Mouse (Mus musculus) embryonic facial prominence, embryonic 13.5 days (tissue): Measurements from ENCODE around the gene Commd4. TPM values are rescaled to one million over a fixed set of nuclear protein-coding genes. Genes with fewer than 3 reads are reported as not detected.
"Not testable (repeated sequence)": the region's sequence is repeated elsewhere in the genome, so short reads cannot be mapped to it uniquely, and the experiment has no call there.

Experiments used
- ATAC-seq: fragments of 200-750 bp; cut with Nextera tagmentation; 2 replicates; pipeline ENCODE4 v1.8.0; 2017; ENCODE audit warnings: low read depth; ENCODE audit not compliant: insufficient number of reproducible peaks, insufficient read depth, low FRiP score, low TSS enrichment
- H3K27ac ChIP-seq: fragments of 300-500 bp; sonication (generic); 2 replicates; pipeline ENCODE4 v1.5.1; 2015; ENCODE audit warnings: moderate library complexity, mild to moderate bottlenecking, inconsistent platforms
- H3K27me3 ChIP-seq: fragments of 300-500 bp; sonication (generic); 2 replicates; pipeline ENCODE4 v1.6.1; 2015; ENCODE audit warnings: mild to moderate bottlenecking, inconsistent platforms
- H3K36me3 ChIP-seq: fragments of 300-500 bp; sonication (generic); 2 replicates; pipeline ENCODE4 v1.6.1; 2015; ENCODE audit warnings: mild to moderate bottlenecking, inconsistent platforms
- H3K4me1 ChIP-seq: fragments of 300-500 bp; sonication (generic); 2 replicates; pipeline ENCODE4 v1.6.1; 2015; ENCODE audit warnings: inconsistent platforms
- H3K4me2 ChIP-seq: fragments of 300-500 bp; sonication (generic); 2 replicates; pipeline ENCODE4 v1.6.1; 2015; ENCODE audit warnings: moderate library complexity, mild to moderate bottlenecking, inconsistent platforms
- H3K4me3 ChIP-seq: fragments of 300-500 bp; sonication (generic); 2 replicates; pipeline ENCODE4 v1.5.1; 2015; ENCODE audit warnings: mild to moderate bottlenecking, inconsistent platforms
- H3K9ac ChIP-seq: fragments of 300-500 bp; sonication (generic); 2 replicates; pipeline ENCODE4 v1.6.1; 2015; ENCODE audit warnings: mild to moderate bottlenecking, inconsistent platforms
- H3K9me3 ChIP-seq: fragments of 300-500 bp; sonication (generic); 2 replicates; pipeline ENCODE4 v1.6.1; 2016; ENCODE audit warnings: inconsistent platforms
- WGBS: fragments of 180-500 bp; shearing (Covaris S2); methylation state at CpG from one replicate; pipeline ENCODE4 v1.1.7; 2015; ENCODE audit warnings: mixed read lengths; 5-methylcytosine and 5-hydroxymethylcytosine counted together
- polyA plus RNA-seq: library from polyadenylated mRNA; unstranded; fragments of >200 nt; fragmentation: Nextera tagmentation; extraction: Ambion mirVana; gene quantifications from 2 replicates; pipeline ENCODE4 v1.2.1, GENCODE M21; 2015

The Commd4 gene
- 91.8 and 97.7 TPM in 2 replicates for polyA plus RNA-seq

DNA sequence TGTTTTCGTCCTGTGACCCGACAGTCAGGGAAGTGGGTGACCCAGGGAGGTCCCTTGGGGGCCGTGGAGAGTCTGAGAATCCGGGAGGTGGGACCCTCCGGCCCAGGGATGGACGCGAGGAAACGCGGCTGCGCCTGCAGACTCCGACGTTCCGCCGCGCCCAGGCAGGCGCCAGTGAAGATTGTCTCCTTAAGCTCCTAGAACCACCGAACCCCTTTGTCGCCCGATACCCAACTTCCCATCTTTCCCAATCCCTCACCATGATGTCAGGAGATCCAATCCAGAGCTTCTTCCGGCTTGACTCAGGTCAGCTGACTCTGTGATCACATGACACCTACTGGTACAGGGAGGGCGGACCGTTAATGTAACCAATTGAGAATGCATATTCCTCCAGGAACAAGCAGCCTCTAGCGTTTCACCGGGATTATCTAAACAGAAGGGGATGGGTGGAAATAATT is at the start of gene Commd4:
Gene Commd4, minus strand, starts transcription at position 319 of the 458 bp plus-strand sequence.
- peaks cover 9% of the 10 kb centered on the region for H3K4me1 ChIP-seq
- H3K27me3 ChIP-seq, result no peaks in the 10 kb centered on the region; the same call in 1 of the 2 replicates
- ATAC-seq, result peak; percentile 60; the same call in 1 of the 2 replicates
- peaks cover 17% of the 10 kb centered on the region for H3K36me3 ChIP-seq
- H3K4me2 ChIP-seq, result peak within 1 kb of the TSS; percentile 95
- no peaks in the 10 kb centered on the region for H3K9me3 ChIP-seq
- no peak within 1 kb of the TSS for H3K27ac ChIP-seq
- peak within 1 kb of the TSS; percentile 81 for H3K9ac ChIP-seq
- H3K4me3 ChIP-seq, result peak within 1 kb of the TSS; percentile 86
- WGBS, result under 1% methylated on average over 24 of the region's 24 CpGs

DNA sequence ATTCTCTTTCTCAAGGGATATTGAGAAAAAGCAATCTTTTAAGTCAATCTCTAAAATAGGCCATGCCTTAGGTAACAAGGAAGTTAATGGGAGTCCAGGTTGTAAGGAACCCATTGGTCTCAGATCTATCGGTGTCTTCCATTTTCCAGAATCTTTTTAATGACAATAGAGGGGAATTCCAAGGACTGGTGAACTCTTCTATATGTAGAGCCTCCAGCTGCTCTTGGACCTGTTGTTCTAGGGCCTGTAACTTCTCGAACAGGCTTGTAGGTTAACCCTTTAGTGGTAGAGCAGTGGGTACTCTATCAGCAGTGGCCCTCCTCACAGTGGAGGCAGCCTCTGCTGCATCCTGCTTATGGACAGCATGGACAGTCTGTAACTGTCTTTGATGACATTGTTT is 48.8 kb upstream of the Commd4 start:
- Histone ChIP-seq H3K36me3 (no peaks in the 10 kb centered on the region), H3K4me3 (no peak overlapping the region), H3K4me1 (no peaks in the 10 kb centered on the region), H3K9ac (no peak overlapping the region), H3K27ac (no peak overlapping the region), H3K4me2 (no peak overlapping the region), H3K9me3 (no peaks in the 10 kb centered on the region), H3K27me3 (no peaks in the 10 kb centered on the region)
- 68% methylated on average over 2 of the region's 2 CpGs for WGBS
- ATAC-seq, result no peak

DNA sequence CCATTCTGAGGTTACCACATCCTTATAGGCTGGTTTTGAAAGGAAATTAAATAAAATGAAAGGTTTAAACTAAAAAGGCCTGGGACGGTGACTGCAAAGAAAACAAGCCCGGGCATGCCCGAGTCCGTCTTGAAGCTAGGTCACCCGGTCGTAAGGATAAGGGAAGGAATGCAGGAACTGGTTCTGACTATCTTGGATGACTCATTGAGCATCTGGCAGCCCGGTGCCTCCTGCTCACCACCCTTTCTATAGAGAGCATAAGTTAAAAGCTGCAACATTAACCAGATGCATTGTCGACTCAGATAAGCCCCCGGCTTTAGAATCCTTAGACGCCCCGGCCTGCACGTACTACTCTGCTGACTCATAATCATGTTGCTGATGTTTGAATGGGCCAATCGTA is 45.4 kb upstream of the Commd4 start:
- ATAC-seq, H3K4me3 ChIP-seq: not testable (repeated sequence)
- 77% methylated on average over 13 of the region's 13 CpGs for WGBS

DNA sequence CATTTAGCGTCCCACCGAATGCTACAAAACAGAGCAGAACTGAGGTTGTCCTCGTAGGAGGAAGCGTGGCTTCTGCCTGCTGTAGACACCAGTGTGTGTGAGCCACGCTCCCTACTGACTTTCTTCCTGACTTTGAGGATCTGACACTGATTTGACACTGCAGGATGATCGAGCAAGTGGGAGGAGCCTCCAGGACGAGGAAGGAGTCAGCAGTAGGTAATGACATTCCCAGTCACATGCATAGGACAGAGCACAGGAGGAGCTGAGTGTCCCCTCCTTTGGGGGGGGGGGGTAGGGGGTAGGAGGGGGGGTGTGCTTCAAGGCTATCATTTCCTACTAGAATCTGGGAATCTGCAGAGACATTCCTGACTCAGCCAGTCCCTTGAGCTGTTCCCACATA is 44.9 kb upstream of the Commd4 start:
- H3K4me1 ChIP-seq, result no peaks in the 10 kb centered on the region
- no peaks in the 10 kb centered on the region for H3K36me3 ChIP-seq
- no peak overlapping the region for H3K4me2 ChIP-seq
- H3K4me3 ChIP-seq, result no peak overlapping the region
- ATAC-seq, result no peak
- H3K27me3 ChIP-seq, result no peaks in the 10 kb centered on the region
- 75% methylated on average over 7 of the region's 7 CpGs for WGBS
- no peaks in the 10 kb centered on the region for H3K9me3 ChIP-seq
- no peak overlapping the region for H3K9ac ChIP-seq
- no peak overlapping the region for H3K27ac ChIP-seq

More for the DNA sequence above, 45.4 kb upstream of the Commd4 start:
- H3K27ac ChIP-seq, H3K4me2 ChIP-seq, H3K9ac ChIP-seq, H3K9me3 ChIP-seq, H3K36me3 ChIP-seq, H3K4me1 ChIP-seq, H3K27me3 ChIP-seq: not testable (repeated sequence)

DNA sequence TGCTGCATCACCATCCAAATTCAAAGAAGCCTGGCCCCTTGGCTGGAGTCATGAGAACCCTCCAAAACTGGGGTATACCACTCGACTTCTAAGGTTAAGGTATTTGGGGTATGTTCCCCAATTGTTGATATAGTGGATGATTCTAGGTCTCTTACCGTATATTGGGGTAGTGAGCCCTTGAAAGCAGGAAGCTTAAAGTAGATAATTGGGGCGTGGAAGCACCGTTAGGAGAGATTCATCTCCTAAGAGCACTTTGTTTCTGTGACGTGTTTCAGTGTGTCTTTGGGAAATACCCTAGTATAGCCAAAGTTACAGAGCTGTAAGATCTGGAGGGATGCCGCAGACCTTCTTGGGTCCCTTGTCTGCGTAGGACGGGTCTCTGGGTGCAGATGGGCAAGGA is 39.3 kb upstream of the Commd4 start:
- WGBS, result 68% methylated on average over 8 of the region's 8 CpGs
- Histone ChIP-seq H3K4me3 (no peak overlapping the region), H3K9ac (no peak overlapping the region), H3K27me3 (no peaks in the 10 kb centered on the region), H3K4me1 (no peaks in the 10 kb centered on the region), H3K27ac (no peak overlapping the region), H3K4me2 (no peak overlapping the region), H3K36me3 (no peaks in the 10 kb centered on the region), H3K9me3 (no peaks in the 10 kb centered on the region)
- ATAC-seq, result no peak

DNA sequence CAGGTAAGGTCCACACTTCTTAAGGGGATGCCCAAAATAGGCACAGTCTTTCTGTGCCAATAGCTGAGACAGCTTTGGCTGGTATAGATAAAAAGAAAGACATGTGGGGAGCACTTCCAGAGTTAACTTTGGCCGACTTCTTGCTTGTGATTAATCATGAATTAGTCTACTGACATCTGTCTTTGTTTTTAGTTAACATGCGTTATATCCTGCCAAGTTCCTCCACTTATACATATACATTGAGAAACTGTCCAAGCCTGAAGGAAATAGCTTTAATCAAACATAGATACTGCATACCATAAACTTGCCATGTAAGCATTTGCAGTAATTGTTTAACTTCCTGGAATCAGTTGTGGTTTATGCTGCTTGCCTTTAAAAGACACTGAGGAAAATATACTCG is 38.6 kb upstream of the Commd4 start:
- no peaks in the 10 kb centered on the region for H3K27me3 ChIP-seq
- H3K4me2 ChIP-seq, result no peak overlapping the region
- H3K9me3 ChIP-seq, result no peaks in the 10 kb centered on the region
- no peak overlapping the region for H3K27ac ChIP-seq
- H3K4me1 ChIP-seq, result no peaks in the 10 kb centered on the region
- no peak overlapping the region for H3K9ac ChIP-seq
- H3K4me3 ChIP-seq, result no peak overlapping the region
- WGBS, result 46% methylated on average over 3 of the region's 3 CpGs
- no peaks in the 10 kb centered on the region for H3K36me3 ChIP-seq
- ATAC-seq, result no peak

DNA sequence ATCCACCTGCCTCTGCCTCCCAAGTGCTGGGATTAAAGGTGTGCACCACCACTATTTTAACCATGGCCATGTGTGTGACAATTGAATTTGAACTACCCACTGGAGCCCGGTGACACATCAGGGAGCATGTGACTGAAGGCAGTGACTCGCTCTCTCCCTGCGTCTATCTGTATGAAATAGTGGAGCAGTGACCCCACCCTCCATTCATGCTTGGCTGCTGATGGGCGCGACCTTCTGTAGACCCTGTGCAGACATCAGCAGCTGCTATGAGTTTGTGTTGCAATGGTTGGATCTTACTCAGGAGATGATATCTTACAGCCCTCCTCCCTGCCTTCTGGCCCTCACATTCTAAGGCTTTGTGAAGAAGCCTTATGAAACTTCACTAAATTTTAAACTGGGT is 10.3 kb upstream of the Commd4 start:
- Histone ChIP-seq H3K9ac (no peak overlapping the region), H3K4me3 (no peak overlapping the region), H3K36me3 (no peaks in the 10 kb centered on the region), H3K9me3 (no peaks in the 10 kb centered on the region), H3K4me2 (no peak overlapping the region), H3K27me3 (no peaks in the 10 kb centered on the region), H3K4me1 (no peaks in the 10 kb centered on the region), H3K27ac (no peak overlapping the region)
- 86% methylated on average over 5 of the region's 5 CpGs for WGBS
- ATAC-seq, result no peak

DNA sequence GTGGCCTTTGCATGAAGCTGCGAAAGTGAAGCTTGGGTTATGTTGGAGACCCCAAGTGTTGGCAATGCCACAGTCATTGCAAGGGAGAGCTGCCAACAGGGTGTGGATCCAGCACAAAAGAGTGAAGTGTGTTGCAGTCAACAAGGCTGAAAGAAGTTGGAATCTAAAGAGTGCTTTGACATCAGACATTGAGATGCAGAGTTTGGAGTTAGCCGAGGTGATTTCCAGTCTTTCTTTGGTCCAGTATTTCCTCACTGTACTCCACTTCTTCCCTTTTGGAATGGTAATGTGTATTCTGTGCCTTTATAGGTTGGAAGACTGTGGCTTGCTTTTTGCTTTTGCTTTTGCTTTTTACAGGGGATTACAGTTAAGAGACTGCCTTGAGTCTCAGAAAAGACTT is 8.0 kb upstream of the Commd4 start:
- Histone ChIP-seq H3K9ac (no peak overlapping the region), H3K36me3 (no peaks in the 10 kb centered on the region), H3K27ac (no peak overlapping the region), H3K27me3 (no peaks in the 10 kb centered on the region; the same call in 1 of the 2 replicates), H3K9me3 (no peaks in the 10 kb centered on the region), H3K4me3 (no peak overlapping the region), H3K4me1 (no peaks in the 10 kb centered on the region), H3K4me2 (no peak overlapping the region)
- no peak for ATAC-seq
- 89% methylated on average over 2 of the region's 2 CpGs for WGBS

DNA sequence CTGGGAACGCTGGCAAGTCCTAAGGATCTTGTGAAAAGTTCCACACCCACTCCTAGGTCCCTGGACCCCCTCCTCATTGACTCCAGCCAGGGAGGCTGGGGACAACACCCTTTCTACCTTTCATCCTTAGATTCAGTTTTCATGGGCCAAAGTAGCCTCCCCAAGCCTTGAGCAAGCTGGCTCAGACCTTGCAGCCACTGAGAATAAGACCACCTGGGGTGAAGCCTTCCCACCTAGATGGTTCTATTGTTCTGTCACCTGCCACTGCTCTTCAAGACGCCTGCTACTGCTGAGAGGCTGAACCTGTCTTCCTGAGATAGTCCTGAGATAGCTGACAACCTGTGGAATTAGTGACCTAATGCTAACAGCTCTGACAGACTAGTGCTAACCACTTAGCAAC is 5.0 kb upstream of the Commd4 start:
- H3K4me2 ChIP-seq, result no peak overlapping the region
- no peak overlapping the region for H3K4me3 ChIP-seq
- no peaks in the 10 kb centered on the region for H3K4me1 ChIP-seq
- no peaks in the 10 kb centered on the region; the same call in 1 of the 2 replicates for H3K27me3 ChIP-seq
- no peaks in the 10 kb centered on the region for H3K36me3 ChIP-seq
- 52% methylated on average over 2 of the region's 2 CpGs for WGBS
- ATAC-seq, result no peak
- no peak overlapping the region for H3K27ac ChIP-seq
- H3K9me3 ChIP-seq, result no peaks in the 10 kb centered on the region
- H3K9ac ChIP-seq, result no peak overlapping the region

DNA sequence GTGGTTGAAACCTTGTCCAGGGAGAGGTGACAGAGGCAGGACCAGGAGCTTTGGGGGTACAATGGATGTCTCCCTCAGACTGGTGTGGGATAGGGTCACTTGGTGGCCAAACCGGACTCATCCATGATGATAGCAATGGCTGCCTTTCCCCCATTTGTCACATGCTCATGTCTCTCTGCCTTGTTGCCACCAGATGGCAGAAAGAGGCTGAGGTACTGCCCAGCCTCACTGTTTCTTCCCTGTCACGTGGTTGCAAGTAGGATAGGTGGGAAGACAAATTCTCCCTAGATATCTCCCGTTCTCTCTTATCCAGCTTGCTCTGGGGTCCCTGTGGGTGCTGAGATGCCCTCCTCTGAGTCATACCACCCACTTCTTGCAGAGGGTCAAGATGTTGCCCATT is 4.4 kb upstream of the Commd4 start:
- Histone ChIP-seq H3K27ac (no peak overlapping the region), H3K9ac (no peak overlapping the region), H3K36me3 (no peaks in the 10 kb centered on the region), H3K4me1 (peaks cover 3% of the 10 kb centered on the region), H3K4me3 (no peak overlapping the region), H3K9me3 (no peaks in the 10 kb centered on the region), H3K4me2 (no peak overlapping the region), H3K27me3 (no peaks in the 10 kb centered on the region; the same call in 1 of the 2 replicates)
- 23% methylated on average over 3 of the region's 3 CpGs for WGBS
- no peak for ATAC-seq

DNA sequence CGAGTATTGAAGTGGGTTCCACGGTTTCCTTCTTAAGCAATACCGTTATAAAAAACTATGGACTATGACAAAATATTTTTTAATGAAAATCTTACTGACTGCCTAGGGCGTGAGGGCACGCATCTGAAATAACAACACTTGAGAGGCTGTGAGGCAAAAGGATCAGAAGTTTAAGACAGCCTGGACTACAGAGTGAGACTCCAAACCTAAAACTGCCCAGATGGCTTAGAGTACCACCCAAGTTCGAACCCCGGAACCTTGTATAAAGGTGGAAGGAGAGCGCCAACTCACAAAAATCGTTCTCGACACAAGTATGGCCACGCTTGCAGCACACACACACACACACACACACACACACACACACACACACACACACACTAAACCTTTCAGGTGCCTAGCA is 375 bp upstream of the Commd4 start:
- peak overlapping the region; percentile 81 for H3K9ac ChIP-seq
- 36% methylated on average over 11 of the region's 11 CpGs for WGBS

DNA sequence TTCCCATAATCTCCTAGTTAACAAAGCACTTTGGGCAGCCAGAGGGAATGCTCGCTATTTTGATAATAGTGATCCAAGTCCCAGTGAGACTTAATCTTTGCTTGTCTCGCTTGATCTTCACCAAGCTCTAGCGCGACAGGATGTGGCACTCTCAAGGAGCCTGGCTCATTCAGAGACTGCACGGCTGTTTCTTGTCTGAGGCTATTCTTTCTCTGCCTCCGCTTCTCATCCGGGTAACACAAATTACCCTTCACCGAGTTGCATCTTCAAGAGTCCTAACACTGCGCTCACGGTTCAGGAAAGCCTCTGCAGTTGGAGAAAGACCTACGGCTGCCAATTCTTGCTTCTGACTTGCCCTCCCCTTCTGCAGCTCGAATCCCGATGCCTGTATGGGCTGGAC is 632 bp downstream of the Commd4 start:
- peak overlapping the region; percentile 81 for H3K9ac ChIP-seq

More for the DNA sequence above, 375 bp upstream of the Commd4 start:
- peaks cover 17% of the 10 kb centered on the region for H3K36me3 ChIP-seq
- H3K27ac ChIP-seq, result no peak overlapping the region
- ATAC-seq, result no peak
- no peaks in the 10 kb centered on the region; the same call in 1 of the 2 replicates for H3K27me3 ChIP-seq
- H3K4me3 ChIP-seq, result peak overlapping the region; percentile 86
- no peaks in the 10 kb centered on the region for H3K9me3 ChIP-seq
- peaks cover 9% of the 10 kb centered on the region for H3K4me1 ChIP-seq
- H3K4me2 ChIP-seq, result peak overlapping the region; percentile 95

More for the DNA sequence above, 632 bp downstream of the Commd4 start:
- Histone ChIP-seq H3K4me1 (peaks cover 9% of the 10 kb centered on the region), H3K27me3 (no peaks in the 10 kb centered on the region; the same call in 1 of the 2 replicates), H3K27ac (no peak overlapping the region), H3K36me3 (peaks cover 17% of the 10 kb centered on the region), H3K4me2 (peak overlapping the region; percentile 95), H3K4me3 (peak overlapping the region; percentile 86), H3K9me3 (no peaks in the 10 kb centered on the region)
- WGBS, result 33% methylated on average over 13 of the region's 13 CpGs
- ATAC-seq, result no peak
